Mouse (Mus musculus) neural tube, embryonic 13.5 days (tissue): Measurements from ENCODE around the gene Shisal1. TPM values are rescaled to one million over a fixed set of nuclear protein-coding genes. Genes with fewer than 3 reads are reported as not detected.
A peak's percentile ranks its signal among the peaks of the same experiment; 100 is the strongest.

Source experiments
- ATAC-seq: fragments of 200-750 bp; cut with Nextera tagmentation; 2 replicates; pipeline ENCODE4 v1.8.0; 2017; ENCODE audit warnings: low read depth, mild to moderate bottlenecking, moderate TSS enrichment, moderate library complexity
- H3K27ac ChIP-seq: fragments of 300-500 bp; sonication (generic); replicated peaks from 2 replicates; pipeline ENCODE4 v1.5.1; 2015; ENCODE audit warnings: moderate library complexity, mild to moderate bottlenecking, inconsistent platforms
- H3K27me3 ChIP-seq: fragments of 300-500 bp; sonication (generic); 2 replicates; pipeline ENCODE4 v1.6.1; 2015; ENCODE audit warnings: mild to moderate bottlenecking, inconsistent platforms
- H3K36me3 ChIP-seq: fragments of 300-500 bp; sonication (generic); 2 replicates; pipeline ENCODE4 v1.6.1; 2015; ENCODE audit warnings: mild to moderate bottlenecking, inconsistent platforms
- H3K4me1 ChIP-seq: fragments of 300-500 bp; sonication (generic); replicated peaks from 2 replicates; pipeline ENCODE4 v1.6.1; 2015; ENCODE audit warnings: inconsistent platforms
- H3K4me2 ChIP-seq: fragments of 300-500 bp; sonication (generic); 2 replicates; pipeline ENCODE4 v1.6.1; 2015; ENCODE audit warnings: inconsistent platforms, mild to moderate bottlenecking, moderate library complexity
- H3K4me3 ChIP-seq: fragments of 300-500 bp; sonication (generic); 2 replicates; pipeline ENCODE4 v1.5.1; 2015; ENCODE audit warnings: mild to moderate bottlenecking, inconsistent platforms
- H3K9ac ChIP-seq: fragments of 300-500 bp; sonication (generic); 2 replicates; pipeline ENCODE4 v1.6.1; 2015; ENCODE audit warnings: moderate library complexity, mild to moderate bottlenecking, inconsistent platforms
- H3K9me3 ChIP-seq: fragments of 300-500 bp; sonication (generic); 2 replicates; pipeline ENCODE4 v1.6.1; 2016; ENCODE audit warnings: inconsistent platforms
- WGBS: fragments of 180-500 bp; shearing (Covaris S2); methylation state at CpG from one replicate; pipeline ENCODE4 v1.1.7; 2015; 5-methylcytosine and 5-hydroxymethylcytosine counted together
- polyA plus RNA-seq: library from polyadenylated mRNA; unstranded; fragments of >200 nt; fragmentation: Nextera tagmentation; extraction: Ambion mirVana; gene quantifications from 2 replicates; pipeline ENCODE4 v1.2.1, GENCODE M21; 2015

Shisal1 gene
- polyA plus RNA-seq, 1 experiment from 2014 or later, result 13.4 TPM

GRCm38 (mm10) chr15:84365675-84366381 is 81.1 kb downstream of the Shisal1 start:
- Histone ChIP-seq H3K4me2 (no peak overlapping the region), H3K9ac (no peak overlapping the region), H3K27me3 (no peaks in the 10 kb centered on the region), H3K9me3 (no peaks in the 10 kb centered on the region), H3K4me3 (no peak overlapping the region), H3K27ac (peak overlapping the region; percentile 67; the same call in 1 of the 2 replicates), H3K4me1 (peaks cover 19% of the 10 kb centered on the region), H3K36me3 (no peaks in the 10 kb centered on the region)
- WGBS, result 59% methylated on average over 17 of the region's 17 CpGs
- ATAC-seq, result peak; percentile 11; the same call in 1 of the 2 replicates

GRCm38 (mm10) chr15:84364746-84365145 is 82.2 kb downstream of the Shisal1 start:
- 76% methylated on average over 3 of the region's 3 CpGs for WGBS
- H3K9me3 ChIP-seq, result no peaks in the 10 kb centered on the region
- no peak overlapping the region for H3K27ac ChIP-seq
- no peak overlapping the region for H3K9ac ChIP-seq
- no peak overlapping the region for H3K4me2 ChIP-seq
- no peaks in the 10 kb centered on the region for H3K36me3 ChIP-seq
- H3K4me3 ChIP-seq, result no peak overlapping the region
- ATAC-seq, result no peak
- no peaks in the 10 kb centered on the region for H3K27me3 ChIP-seq
- H3K4me1 ChIP-seq, result peaks cover 30% of the 10 kb centered on the region

GRCm38 (mm10) chr15:84355081-84355480 is 91.8 kb downstream of the Shisal1 start:
- Histone ChIP-seq H3K4me3 (no peak overlapping the region), H3K36me3 (no peaks in the 10 kb centered on the region), H3K4me1 (peaks cover 33% of the 10 kb centered on the region), H3K9ac (no peak overlapping the region), H3K27ac (no peak overlapping the region), H3K4me2 (no peak overlapping the region), H3K9me3 (no peaks in the 10 kb centered on the region), H3K27me3 (no peaks in the 10 kb centered on the region)
- WGBS, result 81% methylated on average over 5 of the region's 5 CpGs
- ATAC-seq, result no peak

GRCm38 (mm10) chr15:84351915-84352844 is 94.7 kb downstream of the Shisal1 start:
- H3K4me1 ChIP-seq, result peaks cover 33% of the 10 kb centered on the region
- peak overlapping the region; percentile 61 for H3K27ac ChIP-seq
- WGBS, result 55% methylated on average over 21 of the region's 21 CpGs
- H3K36me3 ChIP-seq, result no peaks in the 10 kb centered on the region
- no peak overlapping the region for H3K9ac ChIP-seq
- ATAC-seq, result no peak
- no peak overlapping the region for H3K4me2 ChIP-seq
- no peaks in the 10 kb centered on the region for H3K27me3 ChIP-seq
- no peaks in the 10 kb centered on the region for H3K9me3 ChIP-seq
- H3K4me3 ChIP-seq, result no peak overlapping the region

- Histone ChIP-seq H3K27ac (no peak overlapping the region), H3K4me2 (no peak overlapping the region), H3K9me3 (no peaks in the 10 kb centered on the region)
Observed at GRCm38 (mm10) chr15:84351342-84351741, 95.6 kb downstream of the Shisal1 start.

GRCm38 (mm10) chr15:84349915-84350738 is 96.8 kb downstream of the Shisal1 start:
- Histone ChIP-seq H3K27ac (peak overlapping the region; percentile 65), H3K4me1 (peaks cover 38% of the 10 kb centered on the region), H3K4me2 (no peak overlapping the region), H3K36me3 (no peaks in the 10 kb centered on the region), H3K9me3 (no peaks in the 10 kb centered on the region), H3K4me3 (no peak overlapping the region), H3K27me3 (no peaks in the 10 kb centered on the region), H3K9ac (0 out of 2 replicates have a peak overlapping the region, but pooled peaks have one; percentile 8)
- 30% methylated on average over 14 of the region's 14 CpGs for WGBS
- no peak; the same call in 1 of the 2 replicates for ATAC-seq

More at GRCm38 (mm10) chr15:84351342-84351741, 95.6 kb downstream of the Shisal1 start:
- no peaks in the 10 kb centered on the region for H3K36me3 ChIP-seq
- WGBS, result 80% methylated on average over 7 of the region's 7 CpGs
- H3K27me3 ChIP-seq, result no peaks in the 10 kb centered on the region
- no peak overlapping the region for H3K9ac ChIP-seq
- H3K4me1 ChIP-seq, result peaks cover 33% of the 10 kb centered on the region
- no peak overlapping the region for H3K4me3 ChIP-seq
- ATAC-seq, result no peak

- ATAC-seq, result no peak
- Histone ChIP-seq H3K4me1 (peaks cover 50% of the 10 kb centered on the region), H3K36me3 (no peaks in the 10 kb centered on the region), H3K9me3 (no peaks in the 10 kb centered on the region), H3K4me2 (no peak overlapping the region), H3K27me3 (no peaks in the 10 kb centered on the region), H3K27ac (no peak overlapping the region), H3K9ac (no peak overlapping the region), H3K4me3 (no peak overlapping the region)
- whole genome bisulfite sequencing, result 94% methylated on average over 4 of the region's 4 CpGs
Observed at GRCm38 (mm10) chr15:84348769-84349168, 98.1 kb downstream of the Shisal1 start.

GRCm38 (mm10) chr15:84340926-84341325 is 106.0 kb downstream of the Shisal1 start:
- WGBS, result 53% methylated on average over 2 of the region's 2 CpGs

GRCm38 (mm10) chr15:84337599-84337998 is 109.3 kb downstream of the Shisal1 start:
- no peak overlapping the region for H3K4me3 ChIP-seq
- no peak overlapping the region for H3K9ac ChIP-seq
- no peaks in the 10 kb centered on the region for H3K9me3 ChIP-seq
- no peaks in the 10 kb centered on the region for H3K27me3 ChIP-seq
- 59% methylated on average over 5 of the region's 5 CpGs for WGBS
- H3K4me2 ChIP-seq, result no peak overlapping the region
- no peak overlapping the region for H3K27ac ChIP-seq
- ATAC-seq, result no peak
- H3K4me1 ChIP-seq, result 0 out of 2 replicates have a peak, but pooled peaks cover 4% of the 10 kb centered on the region
- no peaks in the 10 kb centered on the region for H3K36me3 ChIP-seq

More at GRCm38 (mm10) chr15:84340926-84341325, 106.0 kb downstream of the Shisal1 start:
- no peak overlapping the region for H3K4me2 ChIP-seq
- H3K27me3 ChIP-seq, result no peaks in the 10 kb centered on the region
- H3K27ac ChIP-seq, result no peak overlapping the region
- H3K9ac ChIP-seq, result no peak overlapping the region
- peaks cover 21% of the 10 kb centered on the region for H3K4me1 ChIP-seq
- no peak for ATAC-seq
- H3K36me3 ChIP-seq, result no peaks in the 10 kb centered on the region
- H3K4me3 ChIP-seq, result no peak overlapping the region
- no peaks in the 10 kb centered on the region for H3K9me3 ChIP-seq

GRCm38 (mm10) chr15:84336281-84336817 is 110.5 kb downstream of the Shisal1 start:
- Histone ChIP-seq H3K27me3 (no peaks in the 10 kb centered on the region), H3K27ac (no peak overlapping the region), H3K36me3 (no peaks in the 10 kb centered on the region), H3K9me3 (no peaks in the 10 kb centered on the region), H3K4me1 (0 out of 2 replicates have a peak, but pooled peaks cover 8% of the 10 kb centered on the region), H3K4me3 (no peak overlapping the region), H3K4me2 (no peak overlapping the region), H3K9ac (no peak overlapping the region)
- no peak for ATAC-seq
- WGBS, result 72% methylated on average over 12 of the region's 12 CpGs

- 87% methylated on average over 4 of the region's 4 CpGs for WGBS
- no peak for ATAC-seq
- H3K36me3 ChIP-seq, result no peaks in the 10 kb centered on the region
- H3K27me3 ChIP-seq, result no peaks in the 10 kb centered on the region
- H3K4me2 ChIP-seq, result no peak overlapping the region
- H3K9ac ChIP-seq, result no peak overlapping the region
- no peak overlapping the region for H3K27ac ChIP-seq
- H3K4me3 ChIP-seq, result no peak overlapping the region
- H3K4me1 ChIP-seq, result peaks cover 8% of the 10 kb centered on the region; the same call in 1 of the 2 replicates
- no peaks in the 10 kb centered on the region for H3K9me3 ChIP-seq
Observed at GRCm38 (mm10) chr15:84331066-84331612, 115.8 kb downstream of the Shisal1 start.
